Mouse (Mus musculus) spleen, postnatal 14 days (tissue): ENCODE results near the gene Gm16181.

Experiments
- DNase-seq, 2 experiments: peaks; one replicate each; pipeline ENCODE4 v3.0.0; 2021 to 2022; ENCODE audit warnings: low spot score in 2 of 2

Gene Gm16181

DNA sequence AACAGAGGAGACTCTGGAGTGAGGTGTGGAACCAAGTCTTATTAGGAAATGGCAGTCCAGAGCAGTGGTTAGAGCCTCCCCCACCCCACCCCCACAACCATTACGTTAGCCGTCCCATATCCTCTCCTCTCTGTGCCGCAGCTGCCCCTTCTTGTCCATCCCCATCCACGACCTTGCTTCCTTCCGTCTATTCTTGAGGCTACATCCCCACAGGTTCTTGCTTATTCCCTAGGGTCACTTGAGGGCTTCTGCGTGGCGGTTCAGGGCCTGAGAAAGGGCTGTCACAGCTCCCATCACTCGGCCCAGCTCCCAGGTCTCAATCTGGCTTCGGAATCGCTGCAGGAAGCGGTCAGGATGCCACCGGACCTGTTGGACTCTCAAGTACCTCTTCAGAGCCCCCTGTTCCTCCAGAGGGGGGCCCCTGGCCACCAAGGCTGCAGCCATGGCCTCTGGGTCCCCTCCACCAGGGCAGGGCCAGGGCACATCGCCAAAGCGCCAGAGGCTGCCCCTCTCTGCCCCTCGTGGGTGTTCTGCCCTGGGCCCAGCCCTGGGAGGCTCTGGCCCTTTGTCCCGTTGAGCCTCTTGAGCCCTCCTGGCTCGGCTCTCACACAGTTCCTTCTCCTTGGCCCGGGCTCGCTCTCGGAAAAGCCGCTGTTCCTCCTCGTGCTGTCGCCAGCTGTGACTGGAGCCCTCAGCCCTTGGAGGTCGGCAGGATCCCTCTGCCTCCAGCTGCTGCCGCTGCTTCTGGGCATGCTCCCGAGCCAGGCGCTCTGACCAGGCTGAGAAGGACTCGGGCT lies at the start of gene Gm16181:
Gene Gm16181, plus strand, starts transcription at position 679 of the 797 bp plus-strand sequence.
- DNase-seq: no peak

DNA sequence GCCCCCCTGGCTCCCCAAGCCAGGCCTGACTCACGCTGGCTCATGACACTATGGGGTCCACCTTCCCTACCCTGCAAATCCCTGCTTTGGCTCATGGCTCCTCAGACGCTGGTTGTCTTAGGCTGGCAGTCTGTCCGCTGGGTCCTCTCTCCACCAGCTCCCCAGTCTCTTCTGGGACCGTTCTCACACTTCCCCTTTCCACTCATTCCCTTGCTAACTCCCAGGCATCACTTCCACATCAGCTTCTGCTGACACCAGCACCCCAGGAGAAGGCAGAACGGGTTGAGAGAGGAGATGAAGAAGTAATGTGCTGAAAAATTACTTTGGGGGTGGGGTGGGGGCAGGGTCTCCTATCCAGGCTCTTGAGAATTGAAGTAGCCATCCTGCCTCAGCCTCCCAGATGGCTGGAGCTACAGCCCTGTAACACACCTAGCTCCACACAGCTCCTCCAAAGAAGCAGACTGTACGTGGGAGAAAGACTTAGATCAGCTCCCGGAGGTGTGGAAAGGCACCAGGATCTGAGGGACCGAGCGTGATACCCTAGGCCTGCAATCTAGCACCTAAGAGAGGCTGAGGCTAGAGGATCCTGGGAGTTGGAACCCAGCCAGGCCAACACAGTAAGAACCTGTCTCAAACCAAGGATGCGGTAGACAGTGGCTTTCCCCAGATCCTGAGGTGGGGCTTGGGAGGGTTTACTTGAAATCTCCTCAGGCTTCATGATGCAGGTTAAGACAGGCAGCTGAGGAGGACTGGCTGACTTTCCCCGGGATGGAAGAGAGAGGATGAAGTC lies 48.0 kb upstream of the Gm16181 start:
- no peak for DNase-seq

DNA sequence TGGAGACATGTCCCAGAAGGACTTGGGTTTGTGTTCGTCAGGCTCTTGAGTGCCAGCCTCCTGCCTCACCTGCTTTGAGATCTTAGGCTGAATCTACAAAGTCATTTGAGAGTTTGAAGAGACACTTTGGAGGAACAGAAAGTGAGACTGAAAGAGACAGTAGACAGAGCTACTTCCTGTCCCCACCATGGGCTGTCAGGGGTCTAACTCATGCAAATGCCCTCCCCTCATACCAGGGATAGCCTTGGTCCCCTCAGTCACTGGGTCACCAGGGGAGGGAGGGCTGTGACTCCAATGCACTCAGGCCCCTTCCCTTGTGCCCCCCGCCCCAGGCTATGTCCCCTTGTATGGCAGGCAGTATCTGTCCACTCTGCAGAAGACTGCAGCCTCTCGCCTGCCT lies 47.3 kb upstream of the Gm16181 start:
- DNase-seq: no peak

DNA sequence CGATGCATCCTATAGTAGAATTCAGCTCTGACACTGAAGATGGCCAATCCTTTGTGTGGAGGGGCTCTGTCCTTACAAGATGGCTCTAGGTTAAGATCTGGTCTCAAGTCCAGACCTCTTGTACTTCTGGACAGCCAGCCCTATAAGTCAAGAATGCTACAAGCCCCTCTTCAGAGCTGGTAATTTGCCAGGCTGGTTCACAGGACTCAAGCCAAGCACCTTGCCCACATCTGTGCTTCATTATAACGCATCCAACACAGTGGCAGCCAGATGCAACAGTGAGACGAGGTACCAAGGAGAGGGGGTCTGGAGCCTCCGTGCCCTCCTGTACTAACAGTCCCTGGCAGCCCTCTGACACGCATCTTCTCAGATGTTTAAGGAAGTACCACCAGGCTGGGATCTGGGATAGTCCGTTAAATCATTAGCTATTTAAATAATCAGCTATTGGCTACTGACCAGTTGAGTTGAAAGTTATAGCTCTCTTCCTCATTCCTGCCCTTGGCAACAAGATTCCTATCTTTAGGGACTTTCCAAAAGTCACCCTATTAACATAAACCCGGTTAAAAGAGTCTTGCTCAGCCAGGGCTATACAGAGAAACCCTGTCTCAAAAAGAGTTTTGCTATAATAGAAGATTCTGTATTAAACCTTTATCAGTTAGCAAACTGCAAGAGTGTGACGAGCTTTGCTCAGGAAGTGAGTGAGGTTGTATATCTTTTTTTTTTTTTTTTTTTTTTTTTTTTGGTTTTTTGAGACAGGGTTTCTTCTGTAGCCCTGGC lies 46.2 kb upstream of the Gm16181 start:
- DNase-seq: no peak

- no peak for DNase-seq
Measured at GRCm38 (mm10) chr17:35175382-35175781, 45.3 kb upstream of the Gm16181 start.

- DNase-seq: no peak
Measured at GRCm38 (mm10) chr17:35175968-35176367, 44.7 kb upstream of the Gm16181 start, which contains the start of gene Aif1. Gene Aif1 (minus strand): TSS chr17:35176068.

DNA sequence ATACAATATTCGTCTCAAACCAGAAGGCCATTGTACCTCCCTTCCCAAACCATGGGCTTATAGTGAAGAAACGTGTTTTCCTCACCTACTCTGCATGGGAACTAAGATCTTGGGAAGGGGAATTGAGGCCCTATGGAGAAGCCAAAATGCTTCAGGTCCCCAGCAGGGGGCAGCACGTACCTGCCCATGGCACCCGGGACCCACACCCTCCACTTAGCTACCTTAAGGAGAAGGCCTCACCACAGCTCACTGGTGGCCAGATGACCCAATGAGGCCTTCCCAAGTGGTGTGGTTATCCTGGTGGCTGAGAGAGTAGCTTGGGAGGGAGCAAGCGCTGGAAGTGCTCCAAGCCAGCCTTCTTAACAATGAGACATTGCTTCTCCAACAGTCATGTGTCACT lies 42.1 kb upstream of the Gm16181 start:
- DNase-seq: peak in 1 of 2 experiments; percentile 72

GRCm38 (mm10) chr17:35180093-35180492 lies 40.5 kb upstream of the Gm16181 start:
- no peak for DNase-seq

- peak in 1 of 2 experiments; percentile 76 for DNase-seq
Measured at GRCm38 (mm10) chr17:35185639-35186611, 34.7 kb upstream of the Gm16181 start.

GRCm38 (mm10) chr17:35186681-35187080 lies 34.0 kb upstream of the Gm16181 start:
- peak in 1 of 2 experiments; percentile 56 for DNase-seq

GRCm38 (mm10) chr17:35187345-35187744 lies 33.3 kb upstream of the Gm16181 start:
- no peak for DNase-seq

- DNase-seq: no peak
Measured at GRCm38 (mm10) chr17:35187959-35188610, 32.5 kb upstream of the Gm16181 start, which contains the start of gene Lst1. Gene Lst1 (minus strand): TSS chr17:35188439.

DNA sequence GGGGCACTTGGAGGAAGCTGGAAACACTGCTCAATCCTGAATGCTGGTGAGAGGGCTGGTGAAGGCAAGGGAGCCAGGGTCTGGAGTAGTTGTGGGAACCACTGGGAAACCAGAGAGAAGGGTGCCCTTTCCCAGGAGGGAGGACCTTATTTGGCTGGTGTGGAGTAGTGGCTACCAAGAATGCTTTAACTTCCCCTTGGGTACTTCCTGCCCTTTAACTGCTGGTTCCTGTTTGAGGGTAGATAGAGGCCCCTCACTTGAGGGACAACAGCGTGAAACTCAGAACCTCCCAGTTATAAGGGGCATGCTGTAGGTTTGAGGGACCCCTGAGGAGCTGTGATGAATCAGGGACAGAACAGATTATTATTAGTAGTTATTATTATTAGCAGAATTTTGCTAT lies 31.4 kb upstream of the Gm16181 start:
- DNase-seq: no peak

- DNase-seq: no peak
Measured at GRCm38 (mm10) chr17:35190096-35190495, 30.5 kb upstream of the Gm16181 start.

- DNase-seq: no peak
Measured at GRCm38 (mm10) chr17:35191723-35192122, 28.9 kb upstream of the Gm16181 start.

DNA sequence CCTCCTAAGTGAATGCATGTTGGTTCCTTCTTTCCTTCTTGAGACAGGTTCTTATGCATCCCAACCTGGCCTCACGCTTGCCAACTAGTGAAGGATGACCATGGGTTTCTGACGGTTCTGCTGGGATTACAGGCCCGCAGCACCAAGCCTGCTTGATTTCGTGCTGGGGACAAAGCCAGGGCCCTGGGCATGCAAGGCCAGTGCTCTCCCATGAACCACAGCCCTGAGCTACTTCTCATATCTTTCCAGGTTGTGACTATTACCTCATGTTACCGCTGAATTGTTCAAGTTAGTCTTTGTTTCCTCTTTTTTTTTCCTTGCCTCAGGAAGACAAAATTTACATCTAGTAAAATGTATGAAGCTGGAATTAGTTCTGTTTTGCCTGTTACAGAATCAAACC lies 27.7 kb upstream of the Gm16181 start:
- no peak for DNase-seq

DNA sequence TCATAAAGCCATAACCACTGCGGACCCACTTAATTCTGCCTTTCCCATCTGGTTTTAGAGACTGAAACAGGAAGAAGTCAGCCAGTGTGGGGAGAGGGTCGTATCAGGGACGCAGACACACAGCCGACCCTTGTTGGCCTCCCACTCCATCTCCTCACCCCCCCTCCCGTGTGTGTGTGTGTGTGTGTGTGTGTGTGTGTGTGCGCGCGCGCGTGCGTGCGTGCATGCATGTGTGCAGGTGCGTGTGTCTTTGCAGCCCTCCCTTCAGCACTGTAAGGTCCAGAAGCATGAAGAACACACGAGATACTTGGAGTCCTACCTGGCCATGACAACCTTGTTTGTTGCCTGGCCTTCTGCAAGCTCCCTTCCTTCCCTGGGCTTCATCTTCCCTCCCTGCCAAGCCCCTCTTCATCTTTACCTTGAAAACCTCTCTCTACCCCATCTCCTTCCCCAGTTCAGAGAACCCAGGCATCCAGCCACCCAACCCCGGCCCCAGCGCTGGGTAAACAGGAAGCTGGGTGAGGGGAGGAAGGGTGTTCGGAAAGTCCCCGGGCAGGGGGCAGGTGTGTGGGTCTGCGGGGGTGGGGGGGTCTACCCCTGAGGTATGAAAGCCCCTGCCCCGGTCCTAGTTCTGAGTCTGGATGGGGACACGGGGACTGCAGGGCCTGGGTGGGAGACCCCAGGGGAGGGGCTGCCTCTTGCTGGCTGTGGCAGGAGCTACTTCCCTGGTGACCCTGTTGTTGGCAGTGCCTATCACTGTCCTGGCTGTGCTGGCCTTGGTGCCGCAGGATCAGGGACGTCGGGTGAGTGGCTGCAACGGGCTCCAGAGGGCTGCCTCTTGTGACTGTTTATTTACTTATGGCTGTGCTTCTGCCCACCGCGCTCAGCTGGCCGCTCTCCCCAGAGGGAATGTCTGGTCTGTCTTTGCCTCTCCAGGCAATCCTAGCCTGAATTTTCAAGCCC lies 26.5 kb upstream of the Gm16181 start, which contains the start of gene Ltb:
Gene Ltb, plus strand, starts transcription at position 559 of the 963 bp plus-strand sequence.
- DNase-seq: peak; percentile 53 to 68

- no peak for DNase-seq
Measured at GRCm38 (mm10) chr17:35194844-35195630, 25.6 kb upstream of the Gm16181 start.
